Mouse (Mus musculus) kidney, postnatal 36 days (tissue): ENCODE measurements around the gene Gm49322.
"Not testable (repeated sequence)": the region's sequence is repeated elsewhere in the genome, so short reads cannot be mapped to it uniquely, and the experiment has no call there.

Experiments used
- DNase-seq, 2 experiments: peaks; one replicate each; pipeline ENCODE4 v3.0.0; 2021 to 2022; ENCODE audit warnings: mixed read lengths in 2 of 2

Gm49322 gene

GRCm38 (mm10) chr10:80614351-80614750 lies 8.5 kb downstream of the Gm49322 start:
- DNase-seq: no peak

- peak; percentile 75 for DNase-seq
Measured at GRCm38 (mm10) chr10:80618181-80618580, 12.4 kb downstream of the Gm49322 start.

GRCm38 (mm10) chr10:80619465-80620244 lies 13.8 kb downstream of the Gm49322 start:
- DNase-seq: no peak

- no peak for DNase-seq
Measured at GRCm38 (mm10) chr10:80620365-80620764, 14.5 kb downstream of the Gm49322 start.

- no peak for DNase-seq
Measured at GRCm38 (mm10) chr10:80620796-80621689, 15.2 kb downstream of the Gm49322 start.

- no peak for DNase-seq
Measured at GRCm38 (mm10) chr10:80621690-80621939, 15.8 kb downstream of the Gm49322 start.

- peak; percentile 100 for DNase-seq
Measured at GRCm38 (mm10) chr10:80621940-80622660, 16.3 kb downstream of the Gm49322 start.

GRCm38 (mm10) chr10:80622661-80623456 lies 17.0 kb downstream of the Gm49322 start, which contains the start of gene Csnk1g2:
TSS of gene Csnk1g2 (plus strand) at chr10:80622838.
- DNase-seq: peak; percentile 29 to 72

GRCm38 (mm10) chr10:80623457-80624191 lies 17.8 kb downstream of the Gm49322 start:
- peak; percentile 72 to 84 for DNase-seq

- no peak for DNase-seq
Measured at GRCm38 (mm10) chr10:80625764-80626163, 19.9 kb downstream of the Gm49322 start.

- DNase-seq: peak; percentile 51 to 54
Measured at GRCm38 (mm10) chr10:80627685-80628084, 21.9 kb downstream of the Gm49322 start.

- no peak for DNase-seq
Measured at GRCm38 (mm10) chr10:80628925-80629324, 23.1 kb downstream of the Gm49322 start.

GRCm38 (mm10) chr10:80635345-80635744 lies 29.5 kb downstream of the Gm49322 start:
- DNase-seq: peak; percentile 70

GRCm38 (mm10) chr10:80646936-80647335 lies 41.1 kb downstream of the Gm49322 start:
- peak in 1 of 2 experiments; percentile 48 for DNase-seq

GRCm38 (mm10) chr10:80649910-80650309 lies 44.1 kb downstream of the Gm49322 start:
- not testable (repeated sequence) for DNase-seq

- no peak for DNase-seq
Measured at GRCm38 (mm10) chr10:80650392-80650791, 44.6 kb downstream of the Gm49322 start.

GRCm38 (mm10) chr10:80653156-80653720 lies 47.4 kb downstream of the Gm49322 start:
- no peak for DNase-seq

- DNase-seq: no peak
Measured at GRCm38 (mm10) chr10:80654866-80655265, 49.0 kb downstream of the Gm49322 start.

- no peak for DNase-seq
Measured at GRCm38 (mm10) chr10:80655406-80656129, 49.7 kb downstream of the Gm49322 start.

- peak; percentile 99 for DNase-seq
Measured at GRCm38 (mm10) chr10:80656130-80656862, 50.5 kb downstream of the Gm49322 start.
